ENCODE assay signal across 23 mouse cellular contexts in the genomic region with DNA sequence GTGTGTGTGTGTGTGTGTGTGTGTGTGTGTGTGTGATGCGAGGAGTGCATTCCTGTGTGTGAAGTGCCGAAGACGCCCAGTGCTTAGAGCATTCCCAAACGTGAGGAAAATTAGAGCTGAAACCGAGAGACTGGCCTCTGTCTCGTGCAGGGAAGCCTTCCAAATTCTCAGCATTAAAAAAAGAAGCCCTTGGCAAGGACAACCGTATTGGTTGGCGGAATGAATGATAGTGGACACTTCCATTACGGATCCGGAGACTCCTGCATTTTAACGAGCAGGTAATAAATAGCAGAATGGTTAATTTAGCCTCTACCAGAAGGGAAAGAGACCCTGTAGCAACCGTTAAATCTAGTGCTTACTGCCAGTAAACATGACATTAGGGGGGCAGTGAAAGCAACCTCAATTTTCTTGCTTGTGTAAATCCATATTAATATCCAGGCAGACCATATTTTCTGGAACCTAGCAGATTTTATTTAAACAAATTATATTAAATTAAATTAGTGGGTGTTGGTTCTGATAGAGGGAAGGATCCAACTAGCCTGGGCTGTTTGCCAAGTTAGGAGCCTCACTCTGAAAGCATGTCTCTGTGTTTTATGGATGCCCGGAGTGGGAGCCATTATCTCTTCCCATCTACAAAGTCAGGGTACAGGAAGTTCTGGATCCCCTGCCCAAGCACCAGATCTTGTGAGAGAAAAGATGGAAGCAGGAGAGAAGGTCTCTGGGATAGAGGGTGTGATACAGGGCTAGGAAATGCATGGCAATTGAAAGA. TPM values are rescaled to one million over a fixed set of nuclear protein-coding genes. Genes with fewer than 3 reads are reported as not detected.
DNase-seq lines count a peak whose midpoint lies in the region; ATAC-seq lines count a peak whose summit lies in the region.
"Had no signal": no experiment of that assay in that cellular context is flagged by ENCODE, and none has a peak within 500 bp of the region (broad histone marks: within the 10 kb centered on the region; RNA-seq: fewer than 3 reads in every experiment).

No protein-coding gene starts in this region.

- H3K4me3 ChIP-seq in midbrain, embryonic 14.5 days (replicated peaks; ENCODE audit: low read depth, low read length), result no peak overlapping the region
- H3K4me3 ChIP-seq in midbrain, embryonic 13.5 days (replicated peaks), result no peak overlapping the region
- H3K4me3 ChIP-seq in neural tube, embryonic 14.5 days (ENCODE audit: low read depth, low read length), result no peak overlapping the region
- H3K4me3 ChIP-seq: megakaryocyte, embryonic 14.5 days; stomach, embryonic 15.5 days had no signal

- peak; percentile 21 to 35 for DNase-seq in cerebellum, postnatal 25 days
- DNase-seq in cerebellum, adult 11-12 months, result no peak
- peak; percentile 39 for DNase-seq in kidney, postnatal 10 days
- no peak for DNase-seq in kidney, postnatal 36 days
- DNase-seq in midbrain, embryonic 14.5 days, result peak; percentile 7
- DNase-seq: adrenal gland, postnatal 36 days; cerebellum, adult 9-11 months; embryo, embryonic 11 days; forebrain, postnatal 0 days; gastrocnemius, postnatal 36 days; kidney, adult 18-20 months; liver, postnatal 0 days; thymus, adult 18-20 months; thymus, postnatal 4 days had no signal

- H3K27me3 ChIP-seq in midbrain, embryonic 14.5 days (ENCODE audit: control insufficient read depth, insufficient read depth, low read length), result no peaks in the 10 kb centered on the region
- H3K27me3 ChIP-seq in midbrain, embryonic 13.5 days, result no peaks in the 10 kb centered on the region
- H3K27me3 ChIP-seq in neural tube, embryonic 14.5 days (ENCODE audit: control insufficient read depth, insufficient read depth, low read length), result no peaks in the 10 kb centered on the region
- H3K27me3 ChIP-seq: CH12.LX; megakaryocyte, embryonic 14.5 days; stomach, embryonic 15.5 days had no signal

- no peak for ATAC-seq in midbrain, embryonic 14.5 days (ENCODE audit: low FRiP score, low TSS enrichment)
- ATAC-seq in midbrain, embryonic 13.5 days, result no peak
- ATAC-seq in neural tube, embryonic 14.5 days (ENCODE audit: low read depth), result peak; percentile 64
- ATAC-seq: forebrain, postnatal 0 days; liver, postnatal 0 days; midbrain, embryonic 16.5 days had no signal

- 81% methylated on average over 13 of the region's 13 CpGs for WGBS in midbrain, embryonic 14.5 days
- WGBS in midbrain, embryonic 13.5 days, result 80% methylated on average over 13 of the region's 13 CpGs
- 30% methylated on average over 13 of the region's 13 CpGs for WGBS in neural tube, embryonic 14.5 days

- H3K36me3 ChIP-seq in midbrain, embryonic 14.5 days (ENCODE audit: control insufficient read depth, insufficient read depth, low read length), result no peaks in the 10 kb centered on the region
- no peaks in the 10 kb centered on the region for H3K36me3 ChIP-seq in midbrain, embryonic 13.5 days
- H3K36me3 ChIP-seq in neural tube, embryonic 14.5 days (ENCODE audit: control insufficient read depth, insufficient read depth, low read length), result no peaks in the 10 kb centered on the region
- H3K36me3 ChIP-seq: stomach, embryonic 15.5 days had no signal

- no peaks in the 10 kb centered on the region for H3K9me3 ChIP-seq in midbrain, embryonic 14.5 days (ENCODE audit: control insufficient read depth, low read length)
- H3K9me3 ChIP-seq in midbrain, embryonic 13.5 days, result no peaks in the 10 kb centered on the region
- H3K9me3 ChIP-seq in neural tube, embryonic 14.5 days (ENCODE audit: control insufficient read depth, low read length), result no peaks in the 10 kb centered on the region
- H3K9me3 ChIP-seq: megakaryocyte, embryonic 14.5 days; stomach, embryonic 15.5 days had no signal

- no peak overlapping the region for H3K9ac ChIP-seq in midbrain, embryonic 14.5 days (replicated peaks; ENCODE audit: low read length)
- H3K9ac ChIP-seq in midbrain, embryonic 13.5 days (replicated peaks), result no peak overlapping the region
- H3K9ac ChIP-seq in neural tube, embryonic 14.5 days (replicated peaks; ENCODE audit: low read depth, low read length), result no peak overlapping the region
- H3K9ac ChIP-seq: forebrain, postnatal 0 days; liver, postnatal 0 days; stomach, embryonic 15.5 days had no signal

- H3K4me1 ChIP-seq in midbrain, embryonic 14.5 days (ENCODE audit: control insufficient read depth, insufficient read depth, low read length), result no peaks in the 10 kb centered on the region
- H3K4me1 ChIP-seq in midbrain, embryonic 13.5 days (replicated peaks), result no peaks in the 10 kb centered on the region
- 0 out of 2 replicates have a peak, but pooled peaks cover 4% of the 10 kb centered on the region for H3K4me1 ChIP-seq in neural tube, embryonic 14.5 days (ENCODE audit: control insufficient read depth, insufficient read depth, low read length)
- H3K4me1 ChIP-seq: megakaryocyte, embryonic 14.5 days; stomach, embryonic 15.5 days had no signal

- H3K4me2 ChIP-seq in midbrain, embryonic 14.5 days (ENCODE audit: low read length), result no peak overlapping the region
- no peak overlapping the region for H3K4me2 ChIP-seq in midbrain, embryonic 13.5 days (replicated peaks)
- H3K4me2 ChIP-seq in neural tube, embryonic 14.5 days (ENCODE audit: low read depth, low read length), result no peak overlapping the region
- H3K4me2 ChIP-seq: stomach, embryonic 15.5 days had no signal

- H3K27ac ChIP-seq in midbrain, embryonic 14.5 days (replicated peaks; ENCODE audit: low read depth, low read length), result no peak overlapping the region
- H3K27ac ChIP-seq in midbrain, embryonic 13.5 days, result no peak overlapping the region
- H3K27ac ChIP-seq in neural tube, embryonic 14.5 days (ENCODE audit: low read depth, low read length), result peak overlapping the region; percentile 57; the same call in 1 of the 2 replicates
- H3K27ac ChIP-seq: kidney, postnatal 0 days; stomach, embryonic 15.5 days had no signal

RNA-seq across cellular contexts. Expression of gene Asb18, which starts 57.5 kb away (rescaled TPM):
- polyA plus RNA-seq in midbrain, embryonic 14.5 days (2014; fragmentation: Nextera tagmentation; extraction: Ambion mirVana), result 0.25 and 0.90 TPM in 2 replicates
- 0.34 and 0.37 TPM in 2 replicates for polyA plus RNA-seq in midbrain, embryonic 13.5 days (2015; fragmentation: Nextera tagmentation; extraction: Ambion mirVana)
- polyA plus RNA-seq in neural tube, embryonic 14.5 days (2014; fragmentation: Nextera tagmentation; extraction: Ambion mirVana), result 0.37 and 0.62 TPM in 2 replicates
- polyA plus RNA-seq: kidney, postnatal 0 days; liver, adult 2 months; liver, postnatal 0 days; spleen, adult 2 months; stomach, embryonic 15.5 days had no signal

Comparison
In these comparisons a context has a peak if more than half of its experiments do, and no peak if none do; other contexts are left out.
1. DNase-seq: peak in cerebellum, postnatal 25 days (2 of 2), kidney, postnatal 10 days (single experiment) and midbrain, embryonic 14.5 days (single experiment); none in cerebellum, adult 11-12 months (single experiment) and kidney, postnatal 36 days (0 of 2).